Mouse (Mus musculus): ENCODE data around the gene Mrps34.

GRCm38 (mm10) chr17:24935666-24936065 is 40.8 kb downstream of the Mrps34 start:
- no peak for TF ChIP-seq CTCF (IDR thresholded peaks at IDR 0.05; ENCODE audit: borderline replicate concordance, insufficient read depth, low read depth, low read length)
- TF ChIP-seq POLR2A (IDR thresholded peaks at IDR 0.05; ENCODE audit: borderline replicate concordance, insufficient read depth, low read length): no peak
